Mouse (Mus musculus): ENCODE data around the gene Plgrkt. TPM values are rescaled to one million over a fixed set of nuclear protein-coding genes. Genes with fewer than 3 reads are reported as not detected.

Plgrkt gene
- 23.9 and 24.1 TPM in 2 replicates for polyA plus RNA-seq (2021; fragmentation: Nextera tagmentation)
- long read RNA-seq, experiment 1, transcript Plgrkt-208 (6 exons, 1,020 nt): major isoform, 8 of 28 reads
- long read RNA-seq, experiment 1, partial matches to known transcripts: 15 of 28 reads
- long read RNA-seq, experiment 1, other reads (novel, unspliced or antisense): 5 of 28 reads
- long read RNA-seq, experiment 2, transcript Plgrkt-208 (6 exons, 1,020 nt): major isoform, 15 of 17 reads
- long read RNA-seq, experiment 2, partial matches to known transcripts: 0 of 17 reads
- long read RNA-seq, experiment 2, other reads (novel, unspliced or antisense): 2 of 17 reads

GRCm38 (mm10) chr19:29366969-29367622 is at the start of gene Plgrkt, which contains the start of gene Cd274:
Gene Plgrkt (minus strand): TSS chr19:29367390.
Gene Cd274 (plus strand): TSS chr19:29367455.

GRCm38 (mm10) chr19:29410619-29411018 is 43.4 kb upstream of the Plgrkt start, which contains the start of gene Pdcd1lg2:
Gene Pdcd1lg2 (plus strand): TSS chr19:29410919.

GRCm38 (mm10) chr19:29334068-29334745 is 33.0 kb downstream of the Plgrkt start, which contains the start of gene Rln1:
Gene Rln1 (minus strand): TSS chr19:29334670.

GRCm38 (mm10) chr19:29325053-29325851 is 41.9 kb downstream of the Plgrkt start, which contains the start of gene Insl6:
Gene Insl6 (minus strand): TSS chr19:29325356.

Other genes with a start within 250 kb of the Plgrkt start
- gene Jak2, start 115.6 kb downstream of the Plgrkt start, polyA plus RNA-seq (2021; fragmentation: Nextera tagmentation): 2.5 and 3.3 TPM in 2 replicates
- 1.4 and 2.9 TPM in 2 replicates for gene Insl6, start 42.0 kb downstream of the Plgrkt start, polyA plus RNA-seq (2021; fragmentation: Nextera tagmentation)
- gene Rln1, start 32.7 kb downstream of the Plgrkt start, polyA plus RNA-seq (2021; fragmentation: Nextera tagmentation): 0.78 and 2.2 TPM in 2 replicates
- gene Cd274, start 65 bp upstream of the Plgrkt start, polyA plus RNA-seq (2021; fragmentation: Nextera tagmentation): 1.1 and 1.2 TPM in 2 replicates
- 0.06 TPM in 1 of 2 replicates, not detected in the other for gene Pdcd1lg2, start 43.5 kb upstream of the Plgrkt start, polyA plus RNA-seq (2021; fragmentation: Nextera tagmentation)
- 7.2 and 9.7 TPM in 2 replicates for gene Ric1, start 154.9 kb upstream of the Plgrkt start, polyA plus RNA-seq (2021; fragmentation: Nextera tagmentation)

All from left cerebral cortex, adult 6 months (tissue).